Mouse (Mus musculus): Measurements from ENCODE around the gene Ksr1.

DNA sequence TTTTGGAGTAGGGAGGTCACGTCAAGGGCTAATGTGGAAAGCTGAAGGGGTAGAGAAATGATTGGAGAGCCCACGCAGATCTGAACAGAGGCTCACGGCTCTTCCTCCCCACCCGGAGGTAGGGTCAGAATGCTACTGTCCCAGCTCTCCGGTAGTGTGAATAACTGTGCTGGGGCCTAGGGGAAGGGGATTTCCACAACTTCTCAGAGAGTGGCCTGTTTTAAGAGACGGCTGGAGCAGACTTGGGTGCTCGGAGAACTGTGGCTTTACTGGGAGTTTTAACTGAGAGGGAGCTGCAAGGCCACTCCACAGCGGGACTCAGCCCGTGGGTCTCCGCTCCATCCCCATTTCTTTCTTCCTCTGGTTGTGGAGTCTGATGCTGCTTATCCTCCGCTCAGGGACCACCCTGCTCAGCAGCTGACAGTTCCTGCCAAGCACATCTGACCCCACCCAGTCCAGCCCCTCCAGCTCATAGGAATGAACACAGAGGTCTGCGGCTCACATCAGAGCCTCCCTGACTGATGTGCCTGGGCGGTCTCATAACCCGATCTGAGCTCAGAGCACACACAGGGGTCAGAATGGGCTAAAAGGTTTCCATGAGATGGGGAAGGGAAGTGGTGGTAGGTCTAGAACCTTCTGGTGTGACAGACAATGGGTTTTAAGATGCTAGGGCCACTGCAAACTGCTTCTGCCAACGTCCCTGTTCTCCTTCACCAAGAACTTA lies 131.4 kb downstream of the Ksr1 start:
- no peak for TF ChIP-seq CTCF (IDR thresholded peaks at IDR 0.05)
- TF ChIP-seq EP300 (IDR thresholded peaks at IDR 0.05; ENCODE audit: insufficient read depth, low read depth, low read length): no peak
- TF ChIP-seq POLR2A (IDR thresholded peaks at IDR 0.05; ENCODE audit: insufficient read depth, low read depth, low read length): no peak

All from heart, adult 2 months (tissue).